Mouse (Mus musculus): ENCODE data around the gene Btf3. TPM values are rescaled to one million over a fixed set of nuclear protein-coding genes. Genes with fewer than 3 reads are reported as not detected.
A peak's percentile ranks its signal among the peaks of the same experiment; 100 is the strongest.

Btf3 gene
- polyA plus RNA-seq, 1 experiment from 2014 or later = 444 TPM

- no peaks in the 10 kb centered on the region; the same call in 1 of the 2 replicates for H3K36me3 ChIP-seq
- H3K27ac ChIP-seq (replicated peaks) = no peak overlapping the region
- no peak overlapping the region for H3K9ac ChIP-seq
- no peaks in the 10 kb centered on the region for H3K4me1 ChIP-seq (replicated peaks)
- WGBS = 84% methylated on average over 11 of the region's 11 CpGs
- H3K4me3 ChIP-seq = no peak overlapping the region
- H3K9me3 ChIP-seq = no peaks in the 10 kb centered on the region
- no peak for ATAC-seq (ENCODE audit: low FRiP score, low read depth)
- H3K27me3 ChIP-seq = no peaks in the 10 kb centered on the region
- H3K4me2 ChIP-seq = no peak overlapping the region
Observed at GRCm38 (mm10) chr13:98325034-98325433, 8.2 kb upstream of the Btf3 start.

GRCm38 (mm10) chr13:98317911-98318310 lies 1.1 kb upstream of the Btf3 start:
- peak overlapping the region; percentile 77 for H3K4me2 ChIP-seq
- ATAC-seq (ENCODE audit: low FRiP score, low read depth) = no peak
- H3K27me3 ChIP-seq = no peaks in the 10 kb centered on the region
- 91% methylated on average over 6 of the region's 6 CpGs for WGBS
- H3K9me3 ChIP-seq = no peaks in the 10 kb centered on the region
- H3K4me3 ChIP-seq = no peak overlapping the region
- H3K36me3 ChIP-seq = peaks cover 13% of the 10 kb centered on the region; the same call in 1 of the 2 replicates
- H3K9ac ChIP-seq = no peak overlapping the region
- no peak overlapping the region for H3K27ac ChIP-seq (replicated peaks)
- peaks cover 20% of the 10 kb centered on the region for H3K4me1 ChIP-seq (replicated peaks)

GRCm38 (mm10) chr13:98317246-98317677 lies 456 bp upstream of the Btf3 start:
- H3K27me3 ChIP-seq = no peaks in the 10 kb centered on the region
- peak overlapping the region; percentile 94 for H3K9ac ChIP-seq
- H3K4me1 ChIP-seq (replicated peaks) = peaks cover 20% of the 10 kb centered on the region
- H3K27ac ChIP-seq (replicated peaks) = peak overlapping the region; percentile 91
- H3K36me3 ChIP-seq = peaks cover 18% of the 10 kb centered on the region
- peak overlapping the region; percentile 77 for H3K4me2 ChIP-seq
- H3K4me3 ChIP-seq = peak overlapping the region; percentile 94
- 2% methylated on average over 16 of the region's 16 CpGs for whole genome bisulfite sequencing
- ATAC-seq (ENCODE audit: low FRiP score, low read depth) = no peak
- H3K9me3 ChIP-seq = no peaks in the 10 kb centered on the region

GRCm38 (mm10) chr13:98316140-98316479 lies 696 bp downstream of the Btf3 start:
- Histone ChIP-seq H3K27me3 (no peaks in the 10 kb centered on the region), H3K4me2 (peak overlapping the region; percentile 77), H3K9me3 (no peaks in the 10 kb centered on the region), H3K4me3 (peak overlapping the region; percentile 94), H3K36me3 (peaks cover 30% of the 10 kb centered on the region), H3K27ac (replicated peaks) (peak overlapping the region; percentile 91), H3K9ac (peak overlapping the region; percentile 94), H3K4me1 (replicated peaks) (peaks cover 20% of the 10 kb centered on the region)
- ATAC-seq (ENCODE audit: low FRiP score, low read depth) = no peak
- WGBS = under 1% methylated on average over 16 of the region's 17 CpGs

- H3K9me3 ChIP-seq = no peaks in the 10 kb centered on the region
- H3K27me3 ChIP-seq = no peaks in the 10 kb centered on the region
- no peak for ATAC-seq (ENCODE audit: low FRiP score, low read depth)
- H3K36me3 ChIP-seq = peaks cover 40% of the 10 kb centered on the region
- 82% methylated on average over 4 of the region's 4 CpGs for WGBS
- 0 out of 2 replicates have a peak overlapping the region, but pooled peaks have one; percentile 13 for H3K9ac ChIP-seq
- H3K4me3 ChIP-seq = peak overlapping the region; percentile 12; the same call in 1 of the 2 replicates
- H3K4me2 ChIP-seq = peak overlapping the region; percentile 77
- no peak overlapping the region for H3K27ac ChIP-seq (replicated peaks)
- peaks cover 20% of the 10 kb centered on the region for H3K4me1 ChIP-seq (replicated peaks)
Observed at GRCm38 (mm10) chr13:98315124-98315523, 1.7 kb downstream of the Btf3 start.

GRCm38 (mm10) chr13:98313631-98314030 lies 3.2 kb downstream of the Btf3 start:
- Histone ChIP-seq H3K4me3 (no peak overlapping the region), H3K27me3 (no peaks in the 10 kb centered on the region), H3K4me2 (no peak overlapping the region), H3K9me3 (no peaks in the 10 kb centered on the region), H3K4me1 (replicated peaks) (peaks cover 20% of the 10 kb centered on the region), H3K9ac (no peak overlapping the region), H3K27ac (replicated peaks) (no peak overlapping the region), H3K36me3 (peaks cover 52% of the 10 kb centered on the region)
- ATAC-seq (ENCODE audit: low FRiP score, low read depth) = no peak
- WGBS = 78% methylated on average over 7 of the region's 7 CpGs

GRCm38 (mm10) chr13:98311597-98311996 lies 5.2 kb downstream of the Btf3 start:
- no peaks in the 10 kb centered on the region for H3K9me3 ChIP-seq
- no peaks in the 10 kb centered on the region for H3K27me3 ChIP-seq
- H3K4me3 ChIP-seq = no peak overlapping the region
- peaks cover 60% of the 10 kb centered on the region for H3K36me3 ChIP-seq
- no peak for ATAC-seq (ENCODE audit: low FRiP score, low read depth)
- no peak overlapping the region for H3K27ac ChIP-seq (replicated peaks)
- H3K9ac ChIP-seq = no peak overlapping the region
- peaks cover 12% of the 10 kb centered on the region for H3K4me1 ChIP-seq (replicated peaks)
- 96% methylated on average over 5 of the region's 5 CpGs for WGBS
- H3K4me2 ChIP-seq = no peak overlapping the region

GRCm38 (mm10) chr13:98308724-98309123 lies 8.1 kb downstream of the Btf3 start:
- no peak overlapping the region for H3K4me2 ChIP-seq
- peaks cover 55% of the 10 kb centered on the region for H3K36me3 ChIP-seq
- no peak for ATAC-seq (ENCODE audit: low FRiP score, low read depth)
- H3K9me3 ChIP-seq = no peaks in the 10 kb centered on the region
- no peaks in the 10 kb centered on the region; the same call in 1 of the 2 replicates for H3K4me1 ChIP-seq (replicated peaks)
- no peak overlapping the region for H3K9ac ChIP-seq
- 86% methylated on average over 4 of the region's 4 CpGs for WGBS
- H3K27ac ChIP-seq (replicated peaks) = no peak overlapping the region
- H3K4me3 ChIP-seq = no peak overlapping the region
- H3K27me3 ChIP-seq = no peaks in the 10 kb centered on the region

- peaks cover 48% of the 10 kb centered on the region for H3K36me3 ChIP-seq
- no peak overlapping the region for H3K4me2 ChIP-seq
- H3K4me1 ChIP-seq (replicated peaks) = no peaks in the 10 kb centered on the region
- H3K27me3 ChIP-seq = no peaks in the 10 kb centered on the region
- no peak for ATAC-seq (ENCODE audit: low FRiP score, low read depth)
- no peaks in the 10 kb centered on the region for H3K9me3 ChIP-seq
- no peak overlapping the region for H3K9ac ChIP-seq
- no peak overlapping the region for H3K27ac ChIP-seq (replicated peaks)
- H3K4me3 ChIP-seq = no peak overlapping the region
- WGBS = 88% methylated on average over 5 of the region's 5 CpGs
Observed at GRCm38 (mm10) chr13:98308004-98308403, 8.8 kb downstream of the Btf3 start.

GRCm38 (mm10) chr13:98306852-98307475 lies 9.8 kb downstream of the Btf3 start:
- no peaks in the 10 kb centered on the region for H3K9me3 ChIP-seq
- no peak for ATAC-seq (ENCODE audit: low FRiP score, low read depth)
- no peak overlapping the region for H3K27ac ChIP-seq (replicated peaks)
- no peak overlapping the region for H3K4me3 ChIP-seq
- H3K27me3 ChIP-seq = no peaks in the 10 kb centered on the region
- H3K9ac ChIP-seq = no peak overlapping the region
- 45% methylated on average over 14 of the region's 14 CpGs for WGBS
- H3K4me1 ChIP-seq (replicated peaks) = no peaks in the 10 kb centered on the region
- H3K36me3 ChIP-seq = peaks cover 39% of the 10 kb centered on the region
- no peak overlapping the region for H3K4me2 ChIP-seq

- WGBS = 27% methylated on average over 5 of the region's 5 CpGs
- Histone ChIP-seq H3K4me3 (no peak overlapping the region), H3K4me1 (replicated peaks) (no peaks in the 10 kb centered on the region), H3K27me3 (no peaks in the 10 kb centered on the region), H3K27ac (replicated peaks) (no peak overlapping the region), H3K4me2 (no peak overlapping the region), H3K9me3 (no peaks in the 10 kb centered on the region), H3K9ac (no peak overlapping the region), H3K36me3 (peaks cover 33% of the 10 kb centered on the region)
- no peak for ATAC-seq (ENCODE audit: low FRiP score, low read depth)
Observed at GRCm38 (mm10) chr13:98306393-98306792, 10.4 kb downstream of the Btf3 start.

GRCm38 (mm10) chr13:98305257-98305656 lies 11.5 kb downstream of the Btf3 start:
- Histone ChIP-seq H3K27ac (replicated peaks) (no peak overlapping the region), H3K36me3 (peaks cover 22% of the 10 kb centered on the region), H3K9me3 (no peaks in the 10 kb centered on the region), H3K4me2 (no peak overlapping the region), H3K4me1 (replicated peaks) (no peaks in the 10 kb centered on the region), H3K4me3 (no peak overlapping the region), H3K9ac (no peak overlapping the region), H3K27me3 (no peaks in the 10 kb centered on the region)
- WGBS = 84% methylated on average over 9 of the region's 9 CpGs
- no peak for ATAC-seq (ENCODE audit: low FRiP score, low read depth)

Data from hindbrain, embryonic 15.5 days (tissue).